Mouse (Mus musculus) hindbrain, embryonic 14.5 days (tissue): ENCODE results near the gene Gemin7. TPM values are rescaled to one million over a fixed set of nuclear protein-coding genes. Genes with fewer than 3 reads are reported as not detected.

Experiments used
- ATAC-seq: fragments of 200-750 bp; cut with Nextera tagmentation; 2 replicates; pipeline ENCODE4 v1.8.0; 2017; ENCODE audit warnings: moderate number of reproducible peaks, mild to moderate bottlenecking, moderate TSS enrichment, moderate library complexity; ENCODE audit not compliant: low FRiP score
- DNase-seq: peaks from one replicate; pipeline ENCODE4 v3.0.0-alpha.2; 2015; ENCODE audit warnings: low spot score
- H3K27ac ChIP-seq: fragments of 300-500 bp; sonication (generic); 2 replicates; pipeline ENCODE4 v1.5.1; 2014; ENCODE audit warnings: mild to moderate bottlenecking, moderate library complexity
- H3K27me3 ChIP-seq: fragments of 300-500 bp; sonication (generic); 2 replicates; pipeline ENCODE4 v1.6.1; 2014; ENCODE audit warnings: mild to moderate bottlenecking, low read length, mixed read lengths; ENCODE audit not compliant: control insufficient read depth, insufficient read depth
- H3K36me3 ChIP-seq: fragments of 300-500 bp; sonication (generic); replicated peaks from 2 replicates; pipeline ENCODE4 v1.6.1; 2014; ENCODE audit not compliant: control insufficient read depth, insufficient read depth
- H3K4me1 ChIP-seq: fragments of 300-500 bp; sonication (generic); replicated peaks from 2 replicates; pipeline ENCODE4 v1.6.1; 2014; ENCODE audit warnings: antibody characterized with exemption, low read length, mixed read lengths; ENCODE audit not compliant: control insufficient read depth, insufficient read depth
- H3K4me2 ChIP-seq: fragments of 300-500 bp; sonication (generic); replicated peaks from 2 replicates; pipeline ENCODE4 v1.6.1; 2014; ENCODE audit warnings: mild to moderate bottlenecking, moderate library complexity
- H3K4me3 ChIP-seq: fragments of 300-500 bp; sonication (generic); replicated peaks from 2 replicates; pipeline ENCODE4 v1.5.1; 2014; ENCODE audit warnings: mild to moderate bottlenecking, low read length
- H3K9ac ChIP-seq: fragments of 300-500 bp; sonication (generic); 2 replicates; pipeline ENCODE4 v1.6.1; 2014
- H3K9me3 ChIP-seq: fragments of 300-500 bp; sonication (generic); 2 replicates; pipeline ENCODE4 v1.6.1; 2016; ENCODE audit warnings: low read length; ENCODE audit not compliant: control insufficient read depth
- WGBS: fragments of 180-500 bp; shearing (Covaris S2); extraction: QIAGEN DNeasy Blood & Tissue Kit; methylation state at CpG from one replicate; pipeline ENCODE4 v1.1.7; 2014; 5-methylcytosine and 5-hydroxymethylcytosine counted together
- polyA plus RNA-seq: library from polyadenylated mRNA; unstranded; fragments of >200 nt; fragmentation: Nextera tagmentation; extraction: Ambion mirVana; gene quantifications from 2 replicates; pipeline ENCODE4 v1.2.1, GENCODE M21; 2014

Gemin7 gene
- polyA plus RNA-seq, 1 experiment from 2014 or later = 157 TPM

- Histone ChIP-seq H3K27me3 (no peaks in the 10 kb centered on the region), H3K4me3 (no peak overlapping the region), H3K27ac (no peak overlapping the region), H3K9me3 (no peaks in the 10 kb centered on the region), H3K36me3 (no peaks in the 10 kb centered on the region), H3K4me1 (peaks cover 21% of the 10 kb centered on the region), H3K9ac (no peak overlapping the region), H3K4me2 (no peak overlapping the region)
- peak; percentile 83 for ATAC-seq
- DNase-seq = no peak
- 53% methylated on average over 8 of the region's 8 CpGs for WGBS
Observed at GRCm38 (mm10) chr7:19542155-19542691, 35.2 kb downstream of the Gemin7 start.

GRCm38 (mm10) chr7:19541681-19542154, 35.7 kb downstream of the Gemin7 start:
- no peaks in the 10 kb centered on the region for H3K27me3 ChIP-seq
- ATAC-seq = peak; percentile 47
- no peak for DNase-seq
- H3K9me3 ChIP-seq = no peaks in the 10 kb centered on the region
- H3K27ac ChIP-seq = no peak overlapping the region
- 59% methylated on average over 7 of the region's 7 CpGs for WGBS
- no peaks in the 10 kb centered on the region for H3K36me3 ChIP-seq
- H3K4me2 ChIP-seq = no peak overlapping the region
- H3K4me1 ChIP-seq = peaks cover 22% of the 10 kb centered on the region
- H3K4me3 ChIP-seq = no peak overlapping the region
- no peak overlapping the region for H3K9ac ChIP-seq

GRCm38 (mm10) chr7:19540771-19541566, 36.4 kb downstream of the Gemin7 start:
- no peak overlapping the region for H3K4me3 ChIP-seq
- no peaks in the 10 kb centered on the region for H3K27me3 ChIP-seq
- H3K9me3 ChIP-seq = no peaks in the 10 kb centered on the region
- no peak overlapping the region for H3K4me2 ChIP-seq
- H3K27ac ChIP-seq = no peak overlapping the region
- peaks cover 22% of the 10 kb centered on the region for H3K4me1 ChIP-seq
- H3K36me3 ChIP-seq = no peaks in the 10 kb centered on the region
- no peak for ATAC-seq
- DNase-seq = no peak
- 96% methylated on average over 2 of the region's 2 CpGs for WGBS
- no peak overlapping the region for H3K9ac ChIP-seq

- no peak overlapping the region for H3K27ac ChIP-seq
- 0 out of 2 replicates have a peak, but pooled peaks cover 8% of the 10 kb centered on the region for H3K4me1 ChIP-seq
- no peak overlapping the region for H3K9ac ChIP-seq
- no peaks in the 10 kb centered on the region for H3K9me3 ChIP-seq
- no peak overlapping the region for H3K4me2 ChIP-seq
- WGBS = 91% methylated on average over 10 of the region's 10 CpGs
- no peak for DNase-seq
- H3K27me3 ChIP-seq = no peaks in the 10 kb centered on the region
- H3K36me3 ChIP-seq = peaks cover 50% of the 10 kb centered on the region
- ATAC-seq = no peak
- no peak overlapping the region for H3K4me3 ChIP-seq
Observed at GRCm38 (mm10) chr7:19534676-19535075, 42.7 kb downstream of the Gemin7 start.

GRCm38 (mm10) chr7:19532240-19532639, 45.2 kb downstream of the Gemin7 start:
- DNase-seq (no peak), ATAC-seq (no peak)
- no peaks in the 10 kb centered on the region for H3K9me3 ChIP-seq
- WGBS = 88% methylated on average over 13 of the region's 14 CpGs
- H3K27ac ChIP-seq = no peak overlapping the region
- H3K4me1 ChIP-seq = 0 out of 2 replicates have a peak, but pooled peaks cover 2% of the 10 kb centered on the region
- no peaks in the 10 kb centered on the region for H3K27me3 ChIP-seq
- H3K4me3 ChIP-seq = no peak overlapping the region
- peaks cover 54% of the 10 kb centered on the region for H3K36me3 ChIP-seq
- H3K4me2 ChIP-seq = no peak overlapping the region
- H3K9ac ChIP-seq = no peak overlapping the region

- WGBS = 79% methylated on average over 10 of the region's 10 CpGs
- H3K9ac ChIP-seq = no peak overlapping the region
- no peaks in the 10 kb centered on the region for H3K27me3 ChIP-seq
- no peak overlapping the region for H3K4me2 ChIP-seq
- no peak overlapping the region for H3K4me3 ChIP-seq
- ATAC-seq (no peak), DNase-seq (no peak)
- no peaks in the 10 kb centered on the region for H3K4me1 ChIP-seq
- H3K9me3 ChIP-seq = no peaks in the 10 kb centered on the region
- H3K27ac ChIP-seq = no peak overlapping the region
- H3K36me3 ChIP-seq = peaks cover 54% of the 10 kb centered on the region
Observed at GRCm38 (mm10) chr7:19531077-19531476, 46.3 kb downstream of the Gemin7 start.

- no peak overlapping the region for H3K27ac ChIP-seq
- H3K9ac ChIP-seq = no peak overlapping the region
- H3K4me2 ChIP-seq = no peak overlapping the region
- peaks cover 51% of the 10 kb centered on the region for H3K27me3 ChIP-seq
- no peaks in the 10 kb centered on the region for H3K9me3 ChIP-seq
- ATAC-seq = no peak
- H3K4me1 ChIP-seq = peaks cover 21% of the 10 kb centered on the region
- H3K36me3 ChIP-seq = peaks cover 9% of the 10 kb centered on the region; the same call in 1 of the 2 replicates
- no peak for DNase-seq
- H3K4me3 ChIP-seq = no peak overlapping the region
- WGBS = 61% methylated on average over 2 of the region's 2 CpGs
Observed at GRCm38 (mm10) chr7:19525105-19525481, 52.3 kb downstream of the Gemin7 start.

GRCm38 (mm10) chr7:19524420-19525104, 52.8 kb downstream of the Gemin7 start:
- Histone ChIP-seq H3K36me3 (0 out of 2 replicates have a peak, but pooled peaks cover 3% of the 10 kb centered on the region), H3K27me3 (peaks cover 56% of the 10 kb centered on the region), H3K27ac (no peak overlapping the region), H3K4me3 (peak overlapping the region; percentile 39), H3K4me2 (peak overlapping the region; percentile 80), H3K9ac (peak overlapping the region; percentile 50), H3K9me3 (no peaks in the 10 kb centered on the region), H3K4me1 (peaks cover 24% of the 10 kb centered on the region)
- ATAC-seq (peak; percentile 39), DNase-seq (no peak)
- WGBS = 14% methylated on average over 24 of the region's 24 CpGs

- WGBS = 1% methylated on average over 64 of the region's 64 CpGs
- peaks cover 63% of the 10 kb centered on the region for H3K27me3 ChIP-seq
- peak; percentile 60 for DNase-seq
- no peak overlapping the region for H3K27ac ChIP-seq
- peak; percentile 75 for ATAC-seq
- H3K9ac ChIP-seq = peak overlapping the region; percentile 50
- peaks cover 25% of the 10 kb centered on the region for H3K4me1 ChIP-seq
- H3K9me3 ChIP-seq = no peaks in the 10 kb centered on the region
- H3K4me2 ChIP-seq = peak overlapping the region; percentile 80
- H3K36me3 ChIP-seq = no peaks in the 10 kb centered on the region
- H3K4me3 ChIP-seq = peak overlapping the region; percentile 39
Observed at GRCm38 (mm10) chr7:19523757-19524419, 53.5 kb downstream of the Gemin7 start.
